Mouse (Mus musculus): ENCODE data around the gene Slc51a.

- TF ChIP-seq CTCF (IDR thresholded peaks at IDR 0.05; ENCODE audit: borderline replicate concordance, extremely low read depth, insufficient read depth, insufficient read length) (no peak), POLR2A (IDR thresholded peaks at IDR 0.05; ENCODE audit: borderline replicate concordance, extremely low read depth, insufficient read depth, insufficient read length, poor library complexity, severe bottlenecking) (no peak)
Observed at GRCm38 (mm10) chr16:32501459-32501858, 13.8 kb upstream of the Slc51a start.
